Mouse (Mus musculus): ENCODE measurements at regions not wholly inside any gene's neighbourhood (a gene's known extent, or its start where the extent isn't known, plus 50 kb on each side); places are given as distances from the start of the nearest gene placed in this dataset.

DNA sequence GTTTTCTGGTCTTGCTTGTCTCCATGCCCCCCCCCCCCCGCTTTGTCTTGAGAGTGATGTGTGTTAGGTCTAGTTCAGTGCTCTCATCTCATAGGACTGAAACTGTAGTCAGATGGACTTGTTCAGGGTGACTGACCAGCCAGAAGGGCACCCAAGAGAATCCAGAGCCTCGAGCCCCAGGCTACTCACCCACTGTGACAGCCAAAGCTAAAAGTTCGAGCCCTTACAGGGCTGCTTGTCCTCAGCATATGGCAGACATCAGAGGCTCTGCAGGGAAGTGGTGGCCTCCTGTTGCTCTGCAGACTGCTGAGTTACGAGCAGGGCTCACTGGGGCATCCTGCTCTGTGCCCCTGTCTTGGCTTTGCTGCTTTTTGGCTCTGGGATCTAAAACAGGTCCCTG, 64.9 kb downstream of the Fam43a start:
- no peaks in the 10 kb centered on the region for H3K9me3 ChIP-seq (ENCODE audit: control insufficient read depth, low read length)
- 45% methylated on average over 4 of the region's 4 CpGs for WGBS
- no peak overlapping the region for H3K4me3 ChIP-seq (ENCODE audit: low read depth, low read length)
- no peak overlapping the region for H3K4me2 ChIP-seq (ENCODE audit: low read depth, low read length)
- DNase-seq (ENCODE audit: low spot score) (no peak), ATAC-seq (ENCODE audit: low read depth) (no peak)
- peaks cover 15% of the 10 kb centered on the region for H3K4me1 ChIP-seq (ENCODE audit: control insufficient read depth, insufficient read depth, low read length)
- no peaks in the 10 kb centered on the region for H3K27me3 ChIP-seq (replicated peaks; ENCODE audit: control insufficient read depth, insufficient read depth, low read length)
- H3K9ac ChIP-seq (ENCODE audit: low read depth, low read length) = no peak overlapping the region
- no peaks in the 10 kb centered on the region for H3K36me3 ChIP-seq (ENCODE audit: control insufficient read depth, insufficient read depth, low read length)
- H3K27ac ChIP-seq (replicated peaks; ENCODE audit: low read depth, low read length) = no peak overlapping the region

GRCm38 (mm10) chr16:30665881-30666280, 66.4 kb downstream of the Fam43a start:
- H3K4me1 ChIP-seq (ENCODE audit: control insufficient read depth, insufficient read depth, low read length) = peaks cover 15% of the 10 kb centered on the region
- ATAC-seq (ENCODE audit: low read depth) (no peak), DNase-seq (ENCODE audit: low spot score) (peak; percentile 32)
- no peak overlapping the region for H3K4me3 ChIP-seq (ENCODE audit: low read depth, low read length)
- no peak overlapping the region for H3K9ac ChIP-seq (ENCODE audit: low read depth, low read length)
- no peak overlapping the region for H3K4me2 ChIP-seq (ENCODE audit: low read depth, low read length)
- H3K27ac ChIP-seq (replicated peaks; ENCODE audit: low read depth, low read length) = no peak overlapping the region
- H3K27me3 ChIP-seq (replicated peaks; ENCODE audit: control insufficient read depth, insufficient read depth, low read length) = no peaks in the 10 kb centered on the region
- WGBS = 48% methylated on average over 2 of the region's 2 CpGs
- no peaks in the 10 kb centered on the region for H3K9me3 ChIP-seq (ENCODE audit: control insufficient read depth, low read length)
- no peaks in the 10 kb centered on the region for H3K36me3 ChIP-seq (ENCODE audit: control insufficient read depth, insufficient read depth, low read length)

GRCm38 (mm10) chr16:30669883-30670282, 70.4 kb downstream of the Fam43a start:
- 67% methylated on average over 8 of the region's 8 CpGs for WGBS
- H3K27ac ChIP-seq (replicated peaks; ENCODE audit: low read depth, low read length) = no peak overlapping the region
- H3K27me3 ChIP-seq (replicated peaks; ENCODE audit: control insufficient read depth, insufficient read depth, low read length) = no peaks in the 10 kb centered on the region
- H3K9ac ChIP-seq (ENCODE audit: low read depth, low read length) = no peak overlapping the region
- no peaks in the 10 kb centered on the region for H3K36me3 ChIP-seq (ENCODE audit: control insufficient read depth, insufficient read depth, low read length)
- H3K4me1 ChIP-seq (ENCODE audit: control insufficient read depth, insufficient read depth, low read length) = peaks cover 3% of the 10 kb centered on the region; the same call in 1 of the 2 replicates
- H3K9me3 ChIP-seq (ENCODE audit: control insufficient read depth, low read length) = no peaks in the 10 kb centered on the region
- DNase-seq (ENCODE audit: low spot score) (peak; percentile 23), ATAC-seq (ENCODE audit: low read depth) (no peak; the same call in 1 of the 2 replicates)
- no peak overlapping the region for H3K4me2 ChIP-seq (ENCODE audit: low read depth, low read length)
- H3K4me3 ChIP-seq (ENCODE audit: low read depth, low read length) = no peak overlapping the region

GRCm38 (mm10) chr16:30671584-30671983, 72.1 kb downstream of the Fam43a start:
- Histone ChIP-seq H3K4me3 (ENCODE audit: low read depth, low read length) (no peak overlapping the region), H3K27ac (replicated peaks; ENCODE audit: low read depth, low read length) (no peak overlapping the region), H3K27me3 (replicated peaks; ENCODE audit: control insufficient read depth, insufficient read depth, low read length) (no peaks in the 10 kb centered on the region), H3K9me3 (ENCODE audit: control insufficient read depth, low read length) (no peaks in the 10 kb centered on the region), H3K36me3 (ENCODE audit: control insufficient read depth, insufficient read depth, low read length) (no peaks in the 10 kb centered on the region), H3K4me1 (ENCODE audit: control insufficient read depth, insufficient read depth, low read length) (no peaks in the 10 kb centered on the region), H3K4me2 (ENCODE audit: low read depth, low read length) (no peak overlapping the region), H3K9ac (ENCODE audit: low read depth, low read length) (no peak overlapping the region)
- no peak for ATAC-seq (ENCODE audit: low read depth)
- no peak for DNase-seq (ENCODE audit: low spot score)
- 74% methylated on average over 10 of the region's 10 CpGs for WGBS

GRCm38 (mm10) chr16:30672776-30673550, 73.4 kb downstream of the Fam43a start:
- no peaks in the 10 kb centered on the region for H3K4me1 ChIP-seq (ENCODE audit: control insufficient read depth, insufficient read depth, low read length)
- H3K27me3 ChIP-seq (replicated peaks; ENCODE audit: control insufficient read depth, insufficient read depth, low read length) = no peaks in the 10 kb centered on the region
- WGBS = 67% methylated on average over 15 of the region's 15 CpGs
- ATAC-seq (ENCODE audit: low read depth) (no peak), DNase-seq (ENCODE audit: low spot score) (no peak)
- H3K36me3 ChIP-seq (ENCODE audit: control insufficient read depth, insufficient read depth, low read length) = no peaks in the 10 kb centered on the region
- no peak overlapping the region for H3K4me3 ChIP-seq (ENCODE audit: low read depth, low read length)
- H3K27ac ChIP-seq (replicated peaks; ENCODE audit: low read depth, low read length) = no peak overlapping the region
- no peak overlapping the region for H3K9ac ChIP-seq (ENCODE audit: low read depth, low read length)
- H3K4me2 ChIP-seq (ENCODE audit: low read depth, low read length) = no peak overlapping the region
- H3K9me3 ChIP-seq (ENCODE audit: control insufficient read depth, low read length) = no peaks in the 10 kb centered on the region

DNA sequence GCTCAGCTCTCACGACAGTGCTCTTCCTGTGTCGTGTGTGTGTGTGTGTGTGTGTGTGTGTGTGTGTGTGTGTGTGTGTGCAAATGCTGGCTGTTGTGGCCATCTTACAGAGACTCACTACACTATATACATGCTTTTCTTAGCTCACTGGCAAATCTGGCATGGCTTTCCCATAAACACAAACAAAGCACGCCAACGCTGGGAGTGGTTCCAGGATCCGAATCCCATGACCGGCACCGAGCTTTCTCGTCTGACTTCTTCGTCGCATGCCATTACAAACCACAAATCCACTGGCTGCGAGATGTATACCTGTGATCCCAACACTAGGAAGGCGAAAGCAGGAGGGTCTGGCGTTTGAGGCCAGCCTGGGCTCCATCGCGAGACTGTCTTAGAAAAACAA, 74.1 kb downstream of the Fam43a start:
- Histone ChIP-seq H3K9ac (ENCODE audit: low read depth, low read length) (no peak overlapping the region), H3K36me3 (ENCODE audit: control insufficient read depth, insufficient read depth, low read length) (no peaks in the 10 kb centered on the region), H3K4me2 (ENCODE audit: low read depth, low read length) (no peak overlapping the region), H3K27ac (replicated peaks; ENCODE audit: low read depth, low read length) (no peak overlapping the region), H3K4me3 (ENCODE audit: low read depth, low read length) (no peak overlapping the region), H3K4me1 (ENCODE audit: control insufficient read depth, insufficient read depth, low read length) (no peaks in the 10 kb centered on the region), H3K9me3 (ENCODE audit: control insufficient read depth, low read length) (no peaks in the 10 kb centered on the region), H3K27me3 (replicated peaks; ENCODE audit: control insufficient read depth, insufficient read depth, low read length) (no peaks in the 10 kb centered on the region)
- ATAC-seq (ENCODE audit: low read depth) = no peak
- peak; percentile 61 for DNase-seq (ENCODE audit: low spot score)
- WGBS = 64% methylated on average over 15 of the region's 15 CpGs

GRCm38 (mm10) chr16:30675829-30676228, 76.3 kb downstream of the Fam43a start:
- H3K9ac ChIP-seq (ENCODE audit: low read depth, low read length) = no peak overlapping the region
- H3K27ac ChIP-seq (replicated peaks; ENCODE audit: low read depth, low read length) = no peak overlapping the region
- WGBS = 51% methylated on average over 4 of the region's 4 CpGs
- H3K36me3 ChIP-seq (ENCODE audit: control insufficient read depth, insufficient read depth, low read length) = no peaks in the 10 kb centered on the region
- no peak overlapping the region for H3K4me3 ChIP-seq (ENCODE audit: low read depth, low read length)
- no peaks in the 10 kb centered on the region for H3K4me1 ChIP-seq (ENCODE audit: control insufficient read depth, insufficient read depth, low read length)
- H3K27me3 ChIP-seq (replicated peaks; ENCODE audit: control insufficient read depth, insufficient read depth, low read length) = no peaks in the 10 kb centered on the region
- no peak overlapping the region for H3K4me2 ChIP-seq (ENCODE audit: low read depth, low read length)
- ATAC-seq (ENCODE audit: low read depth) = no peak
- no peak for DNase-seq (ENCODE audit: low spot score)
- no peaks in the 10 kb centered on the region for H3K9me3 ChIP-seq (ENCODE audit: control insufficient read depth, low read length)

DNA sequence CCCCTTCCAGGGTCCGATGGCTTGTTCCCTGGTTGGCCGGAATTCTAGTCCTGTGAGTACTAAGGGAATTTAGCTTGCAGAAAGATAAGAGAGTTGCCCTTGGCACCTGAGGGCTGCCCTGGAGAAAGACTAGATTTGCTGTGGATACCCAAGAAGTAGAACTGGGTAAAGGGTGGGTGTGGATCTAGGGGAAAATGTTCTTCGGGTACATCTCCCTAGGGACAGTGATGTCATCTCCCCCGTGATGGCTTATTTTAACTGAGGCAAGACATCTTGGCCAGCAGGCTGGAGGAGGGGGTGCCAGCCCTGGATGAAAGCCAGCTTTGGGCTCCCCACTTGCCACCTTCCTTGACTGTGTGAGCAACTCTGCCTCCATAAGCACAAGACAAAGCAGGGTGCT, 77.5 kb downstream of the Fam43a start:
- no peaks in the 10 kb centered on the region for H3K36me3 ChIP-seq (ENCODE audit: control insufficient read depth, insufficient read depth, low read length)
- WGBS = 84% methylated on average over 4 of the region's 4 CpGs
- H3K4me3 ChIP-seq (ENCODE audit: low read depth, low read length) = no peak overlapping the region
- no peak for ATAC-seq (ENCODE audit: low read depth)
- no peaks in the 10 kb centered on the region for H3K9me3 ChIP-seq (ENCODE audit: control insufficient read depth, low read length)
- no peaks in the 10 kb centered on the region for H3K27me3 ChIP-seq (replicated peaks; ENCODE audit: control insufficient read depth, insufficient read depth, low read length)
- H3K9ac ChIP-seq (ENCODE audit: low read depth, low read length) = no peak overlapping the region
- no peak for DNase-seq (ENCODE audit: low spot score)
- H3K4me1 ChIP-seq (ENCODE audit: control insufficient read depth, insufficient read depth, low read length) = no peaks in the 10 kb centered on the region
- H3K27ac ChIP-seq (replicated peaks; ENCODE audit: low read depth, low read length) = no peak overlapping the region
- no peak overlapping the region for H3K4me2 ChIP-seq (ENCODE audit: low read depth, low read length)
